Mouse (Mus musculus) ovary, postnatal 10 days (tissue): ENCODE results near the gene Tmem43.

ENCODE experiments used
- DNase-seq: peaks from one replicate; pipeline ENCODE4 v3.0.0; 2022; ENCODE audit warnings: low spot score

The Tmem43 gene

GRCm38 (mm10) chr6:91489872-91490271 lies 16.4 kb downstream of the Tmem43 start:
- DNase-seq, result no peak

GRCm38 (mm10) chr6:91491004-91491403 lies 17.5 kb downstream of the Tmem43 start:
- no peak for DNase-seq

GRCm38 (mm10) chr6:91493053-91493452 lies 19.6 kb downstream of the Tmem43 start:
- DNase-seq, result no peak

GRCm38 (mm10) chr6:91494526-91494925 lies 21.0 kb downstream of the Tmem43 start:
- no peak for DNase-seq

- DNase-seq, result no peak
Measured at GRCm38 (mm10) chr6:91503302-91503701, 29.8 kb downstream of the Tmem43 start.

DNA sequence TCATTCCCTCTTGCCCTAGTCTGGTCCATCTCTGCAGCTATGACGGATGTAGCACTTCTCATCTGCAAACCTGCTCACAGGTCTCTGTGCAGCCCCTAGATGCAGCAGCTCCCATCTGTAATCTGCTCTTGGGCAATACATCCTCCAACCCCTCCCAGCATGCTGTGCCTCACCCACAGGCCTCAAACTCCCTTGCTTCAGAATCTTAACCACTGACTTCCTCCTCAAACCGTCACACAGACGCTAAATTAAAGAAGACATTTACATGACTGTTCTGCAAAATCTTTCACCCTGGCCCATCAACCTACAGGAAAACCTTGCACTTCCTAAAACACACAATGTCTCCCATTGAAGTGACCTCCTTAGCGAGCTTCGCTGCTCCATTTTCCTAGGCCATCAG lies 32.5 kb downstream of the Tmem43 start:
- DNase-seq, result no peak

DNA sequence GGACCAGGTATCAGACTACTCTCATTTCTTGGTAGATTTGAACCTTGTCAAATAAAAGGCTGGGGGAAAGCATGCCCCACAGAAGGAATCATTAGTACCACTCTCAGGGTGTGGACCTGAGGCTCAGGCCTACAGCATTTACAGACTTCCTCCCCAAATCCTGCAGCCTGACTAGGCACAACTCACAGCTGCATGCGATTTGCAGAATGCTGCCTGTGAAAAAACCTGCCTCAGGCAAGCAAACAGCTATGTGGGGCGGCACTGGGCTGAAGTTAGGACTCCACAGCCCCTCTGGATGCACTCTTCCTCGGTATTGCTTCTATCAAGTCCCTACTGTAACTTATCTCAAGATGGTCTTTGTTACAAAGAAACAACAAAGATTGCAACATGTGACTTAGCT lies 34.5 kb downstream of the Tmem43 start:
- DNase-seq, result no peak

GRCm38 (mm10) chr6:91509326-91509725 lies 35.8 kb downstream of the Tmem43 start:
- DNase-seq, result peak; percentile 41

- no peak for DNase-seq
Measured at GRCm38 (mm10) chr6:91510211-91510610, 36.7 kb downstream of the Tmem43 start.

- no peak for DNase-seq
Measured at GRCm38 (mm10) chr6:91514135-91514534, 40.6 kb downstream of the Tmem43 start.

DNA sequence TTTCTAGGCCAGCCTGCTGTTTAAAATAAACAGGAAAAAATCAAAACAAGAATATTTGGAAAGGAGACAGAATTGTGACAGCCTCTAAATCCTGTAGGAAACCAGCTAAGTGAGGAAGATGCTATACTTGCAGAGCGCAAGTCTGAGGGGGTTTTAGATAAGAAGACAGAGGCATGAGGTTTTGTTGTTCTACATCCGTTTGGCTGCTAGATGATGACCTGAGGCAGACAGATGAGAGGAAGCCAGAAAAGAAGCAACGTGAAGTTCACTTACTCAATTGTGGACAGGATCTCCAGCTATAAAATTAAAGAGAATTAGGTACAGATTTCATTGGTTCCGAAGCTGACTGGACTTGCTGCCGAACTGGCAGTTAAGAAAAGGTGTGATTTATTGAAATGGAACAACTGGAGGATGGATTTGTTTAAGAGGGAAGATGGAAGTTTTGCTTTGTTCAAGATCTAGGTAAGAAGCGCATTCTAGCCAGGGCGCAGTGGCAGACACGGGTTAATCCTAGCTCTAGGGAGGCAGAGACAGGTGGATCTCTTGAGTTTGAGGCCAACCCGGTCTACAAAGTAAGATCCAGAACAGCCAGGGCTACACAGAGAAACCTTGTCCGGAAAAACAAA lies 41.3 kb downstream of the Tmem43 start:
- no peak for DNase-seq

DNA sequence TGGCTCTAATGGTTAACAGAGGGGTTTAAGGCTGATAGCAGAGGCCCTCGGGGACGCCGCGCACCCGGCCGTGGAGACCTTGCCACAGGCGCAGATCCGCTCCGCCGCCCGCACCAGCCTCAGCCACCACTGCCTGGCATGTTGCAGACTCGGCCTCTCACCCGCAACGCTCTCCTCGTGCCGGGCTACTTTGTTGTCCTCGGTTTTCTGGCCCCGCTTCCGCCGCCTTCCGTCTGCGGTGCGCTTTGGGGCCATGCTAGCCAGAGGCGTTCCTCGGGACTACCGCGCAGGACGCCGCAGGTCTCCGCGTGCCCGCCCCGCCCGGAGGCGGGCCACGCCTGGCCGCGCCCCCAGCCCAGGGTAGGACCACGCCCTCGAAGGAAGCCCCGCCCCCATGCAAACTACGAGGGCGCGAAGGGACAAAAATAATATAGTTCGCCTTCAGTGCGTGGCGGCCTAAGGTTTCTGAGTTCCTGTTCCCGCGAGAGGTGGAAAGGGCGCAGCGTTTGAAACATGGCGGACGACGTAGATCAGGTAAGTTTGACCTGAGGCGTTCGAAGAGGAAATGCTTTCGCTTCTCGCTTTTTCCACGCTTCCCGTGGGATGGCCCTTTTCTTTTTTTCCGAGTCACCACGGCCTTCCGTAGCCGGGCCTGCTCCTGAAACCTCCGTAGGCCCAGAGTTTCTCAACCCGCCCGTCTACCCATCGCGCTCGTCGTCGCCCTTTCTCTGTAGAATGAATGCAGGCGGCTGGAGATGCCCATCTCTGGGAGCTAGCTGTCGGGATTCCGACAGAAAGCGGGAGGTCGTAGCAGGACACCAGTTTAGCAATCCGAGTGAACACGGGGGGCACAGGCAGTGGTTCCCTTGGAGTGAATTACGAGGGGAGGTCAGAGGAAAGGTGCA lies 42.3 kb downstream of the Tmem43 start, which contains the start of the genes Xpc and Lsm3:
TSS of gene Xpc (minus strand) at position 344 of the 905 bp plus-strand sequence.
TSS of gene Lsm3 (plus strand) at position 384 of the 905 bp plus-strand sequence.
- peak; percentile 97 for DNase-seq

DNA sequence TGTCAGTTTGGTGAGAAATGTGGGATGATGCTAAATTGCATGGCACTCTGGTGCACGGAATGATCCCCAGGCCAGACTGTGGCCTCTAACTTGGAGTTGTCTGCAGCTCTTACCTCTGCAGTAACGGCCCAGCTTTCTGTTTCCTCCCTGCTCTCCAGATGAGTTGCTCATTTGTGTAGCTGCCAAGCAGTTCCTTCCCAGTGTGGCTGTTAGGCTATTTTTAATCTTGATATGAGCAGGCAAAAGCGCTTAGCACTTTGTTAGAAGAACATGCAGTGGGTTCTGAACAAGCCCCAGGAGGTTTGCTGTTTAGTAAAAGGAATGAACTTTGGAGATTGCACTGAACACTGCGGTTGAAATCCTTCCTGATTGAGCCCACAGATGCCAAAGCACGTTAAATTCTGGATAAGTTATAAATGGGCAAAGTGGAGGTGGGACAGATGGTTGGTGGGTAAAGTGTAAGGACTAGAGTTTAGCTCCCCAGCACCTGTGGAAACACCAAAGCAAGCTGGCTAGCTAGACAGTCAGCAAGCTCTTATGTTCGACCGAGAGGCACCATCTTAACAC lies 45.0 kb downstream of the Tmem43 start:
- DNase-seq, result no peak

- DNase-seq, result no peak
Measured at GRCm38 (mm10) chr6:91522816-91523215, 49.3 kb downstream of the Tmem43 start.

DNA sequence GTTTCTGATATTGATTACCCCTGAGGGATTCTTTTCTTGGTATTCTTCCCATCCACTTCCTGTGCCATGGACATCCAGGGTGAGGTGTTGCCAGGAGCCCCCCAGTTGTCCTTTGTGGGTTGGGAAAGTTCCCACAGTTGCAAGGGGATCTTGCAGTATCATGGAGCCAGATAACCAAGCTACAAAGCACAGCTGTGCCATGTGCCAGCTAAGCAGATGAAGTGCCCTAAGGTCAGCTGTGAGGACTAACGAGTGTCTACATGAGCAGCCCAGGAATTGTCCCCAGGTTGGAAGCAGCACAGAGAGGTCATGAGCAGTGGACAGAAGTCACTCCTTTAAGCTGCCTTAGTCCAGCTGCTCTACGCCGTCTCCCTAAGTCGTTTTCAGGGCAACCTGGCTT lies 52.0 kb downstream of the Tmem43 start:
- DNase-seq, result no peak

GRCm38 (mm10) chr6:91527227-91527860 lies 53.8 kb downstream of the Tmem43 start:
- DNase-seq, result no peak

DNA sequence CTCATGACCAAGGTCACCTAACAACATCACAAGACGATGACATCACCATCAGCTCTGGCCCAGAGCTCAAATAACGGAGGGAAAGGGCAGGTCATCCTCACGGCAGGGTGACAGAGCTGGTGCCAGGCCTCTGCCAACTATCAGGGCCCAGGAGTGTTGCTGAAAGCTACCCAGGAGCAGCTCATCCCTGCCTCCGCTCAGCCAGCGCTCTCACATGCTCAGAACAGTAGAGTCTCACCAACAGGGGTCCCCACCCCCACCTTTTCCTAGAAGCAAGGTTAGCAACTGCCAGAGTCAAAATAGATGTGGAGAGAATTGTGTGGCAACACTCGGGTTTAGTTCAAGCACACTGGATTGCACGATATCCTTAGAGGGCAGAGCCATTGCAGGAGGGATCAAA lies 54.8 kb downstream of the Tmem43 start:
- DNase-seq, result no peak

GRCm38 (mm10) chr6:91530673-91531072 lies 57.2 kb downstream of the Tmem43 start:
- no peak for DNase-seq

GRCm38 (mm10) chr6:91531276-91531675 lies 57.8 kb downstream of the Tmem43 start:
- DNase-seq, result no peak

- no peak for DNase-seq
Measured at GRCm38 (mm10) chr6:91532661-91533060, 59.2 kb downstream of the Tmem43 start.

GRCm38 (mm10) chr6:91533359-91533758 lies 59.9 kb downstream of the Tmem43 start:
- DNase-seq, result no peak

DNA sequence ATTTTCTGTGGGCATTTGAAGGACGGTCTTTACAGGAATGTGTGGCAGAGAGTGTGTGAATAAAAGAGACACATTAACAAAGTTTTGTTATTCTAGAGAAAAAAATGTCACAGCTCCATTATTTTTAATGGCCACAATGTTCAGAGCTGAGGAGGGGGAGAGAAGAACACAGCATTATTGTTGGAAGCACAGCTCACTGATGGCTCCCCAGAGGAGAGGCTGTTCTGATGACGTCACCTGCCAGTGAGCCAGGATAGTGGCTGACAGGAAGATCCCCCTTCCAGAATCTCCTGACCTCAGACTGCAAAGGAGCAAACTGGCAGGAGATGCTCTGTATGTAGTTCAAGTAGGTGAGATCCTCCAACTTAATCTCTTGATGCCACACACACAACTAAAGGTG lies 60.3 kb downstream of the Tmem43 start:
- DNase-seq, result no peak
